9 mouse cellular contexts compared by ENCODE assay signal in genomic region chr16:95350499-95350898, GRCm38 (mm10).
A peak's percentile ranks its signal among the peaks of the same experiment; 100 is the strongest.
DNase-seq lines count a peak whose midpoint lies in the region; ATAC-seq and TF ChIP-seq lines count a peak whose summit lies in the region.
"Had no signal": no experiment of that assay in that cellular context is flagged by ENCODE, and none has a peak within 500 bp of the region (broad histone marks: within the 10 kb centered on the region; RNA-seq: fewer than 3 reads in every experiment).

No protein-coding gene starts in this region.

- H3K36me3 ChIP-seq in C2C12 (ENCODE audit: control insufficient read depth, insufficient read depth) = no peaks in the 10 kb centered on the region
- H3K36me3 ChIP-seq in forebrain, embryonic 15.5 days = no peaks in the 10 kb centered on the region
- no peaks in the 10 kb centered on the region for H3K36me3 ChIP-seq in kidney, postnatal 0 days (ENCODE audit: insufficient read depth, low read length)
- H3K36me3 ChIP-seq: heart, embryonic 15.5 days; neural tube, embryonic 13.5 days had no signal

- 26% methylated on average over 3 of the region's 3 CpGs for WGBS in forebrain, embryonic 15.5 days
- WGBS in kidney, postnatal 0 days = 24% methylated on average over 3 of the region's 3 CpGs

- H3K27ac ChIP-seq in forebrain, embryonic 15.5 days (replicated peaks) = no peak overlapping the region
- no peak overlapping the region for H3K27ac ChIP-seq in kidney, postnatal 0 days
- H3K27ac ChIP-seq: heart, embryonic 15.5 days; neural tube, embryonic 13.5 days had no signal

- 0 out of 2 replicates have a peak, but pooled peaks have one; percentile 33 for ATAC-seq in forebrain, embryonic 15.5 days (replicated peaks)
- ATAC-seq in kidney, postnatal 0 days (replicated peaks; ENCODE audit: low FRiP score, low read depth) = 0 out of 2 replicates have a peak, but pooled peaks have one; percentile 18

- H3K4me1 ChIP-seq in forebrain, embryonic 15.5 days = no peaks in the 10 kb centered on the region
- no peaks in the 10 kb centered on the region for H3K4me1 ChIP-seq in kidney, postnatal 0 days (replicated peaks; ENCODE audit: insufficient read depth, low read length)

- no peak overlapping the region for H3ac ChIP-seq in C2C12 (ENCODE audit: control insufficient read depth, insufficient read length, low read depth)

- no peaks in the 10 kb centered on the region for H3K79me2 ChIP-seq in C2C12 (ENCODE audit: control insufficient read depth, insufficient read depth)

- TF ChIP-seq CTCF in C2C12 (IDR thresholded peaks at IDR 0.05; ENCODE audit: control insufficient read depth, insufficient read depth, insufficient read length) = peak; percentile 68
- TF ChIP-seq CTCF in kidney, postnatal 0 days (IDR thresholded peaks at IDR 0.05; ENCODE audit: low read depth) = peak; percentile 79

- H3K4me3 ChIP-seq in C2C12 (ENCODE audit: insufficient read depth, poor library complexity, severe bottlenecking) = no peak overlapping the region
- H3K4me3 ChIP-seq in forebrain, embryonic 15.5 days = no peak overlapping the region
- no peak overlapping the region for H3K4me3 ChIP-seq in kidney, postnatal 0 days (replicated peaks; ENCODE audit: low read depth, low read length)
- H3K4me3 ChIP-seq: heart, embryonic 15.5 days; neural tube, embryonic 13.5 days had no signal

- no peak overlapping the region for H3K4me2 ChIP-seq in forebrain, embryonic 15.5 days (replicated peaks)
- no peak overlapping the region for H3K4me2 ChIP-seq in kidney, postnatal 0 days (ENCODE audit: low read length)
- H3K4me2 ChIP-seq: heart, embryonic 15.5 days; neural tube, embryonic 13.5 days had no signal

- H3K27me3 ChIP-seq in C2C12 (ENCODE audit: control insufficient read depth, insufficient read depth, insufficient read length) = peaks cover 4% of the 10 kb centered on the region
- no peaks in the 10 kb centered on the region for H3K27me3 ChIP-seq in forebrain, embryonic 15.5 days
- H3K27me3 ChIP-seq in kidney, postnatal 0 days (ENCODE audit: insufficient read depth, low read length) = no peaks in the 10 kb centered on the region
- H3K27me3 ChIP-seq: heart, embryonic 15.5 days; neural tube, embryonic 13.5 days had no signal

- H3K9ac ChIP-seq in forebrain, embryonic 15.5 days (replicated peaks) = no peak overlapping the region
- no peak overlapping the region for H3K9ac ChIP-seq in kidney, postnatal 0 days (ENCODE audit: low read depth, low read length)
- H3K9ac ChIP-seq: heart, embryonic 15.5 days; neural tube, embryonic 13.5 days had no signal

- no peaks in the 10 kb centered on the region for H3K9me3 ChIP-seq in forebrain, embryonic 15.5 days
- no peaks in the 10 kb centered on the region for H3K9me3 ChIP-seq in kidney, postnatal 0 days (replicated peaks; ENCODE audit: low read length)
- H3K9me3 ChIP-seq: heart, embryonic 15.5 days; neural tube, embryonic 13.5 days had no signal

- no peaks in the 10 kb centered on the region for H3K79me3 ChIP-seq in C2C12 (ENCODE audit: low read depth)

- peak; percentile 82 for DNase-seq in 416B (ENCODE audit: low read depth)
- peak; percentile 36 for DNase-seq in c-Kit-positive CD71-negative TER-119-negative erythroid progenitor cells, embryonic 14.5 days (ENCODE audit: low read depth)
- DNase-seq in kidney, postnatal 0 days (ENCODE audit: low spot score) = peak; percentile 73
- DNase-seq in lung, postnatal 25 days (ENCODE audit: low spot score) = peak; percentile 58
- peak; percentile 28 for DNase-seq in skeletal muscle tissue, adult 2 months (ENCODE audit: low read depth, low spot score)

TF ChIP-seq in C2C12, 6 proteins besides CTCF, POLR2A, EP300 and RAD21:
- TF ChIP-seq FOSL1 (IDR thresholded peaks at IDR 0.05; ENCODE audit: insufficient read depth, low read length, poor library complexity, severe bottlenecking) (no peak), MYOD1 (IDR thresholded peaks at IDR 0.05; ENCODE audit: control insufficient read depth, insufficient read length, low read depth) (no peak), USF1 (IDR thresholded peaks at IDR 0.05; ENCODE audit: low read depth) (no peak), MAX (IDR thresholded peaks at IDR 0.05) (no peak), MYOG (IDR thresholded peaks at IDR 0.05; ENCODE audit: control insufficient read depth, extremely low read depth, insufficient read length) (no peak), CEBPB (IDR thresholded peaks at IDR 0.05; ENCODE audit: low read depth) (no peak)

Comparison
In these comparisons a context has a peak if more than half of its experiments do, and no peak if none do; other contexts are left out.
1. DNase-seq: peak in every context shown above with its lines; median percentile 82 in 416B; 73 in kidney, postnatal 0 days; 58 in lung, postnatal 25 days; 36 in c-Kit-positive CD71-negative TER-119-negative erythroid progenitor cells, embryonic 14.5 days; 28 in skeletal muscle tissue, adult 2 months.